Mouse (Mus musculus): Measurements from ENCODE around the gene Ctnna3. TPM values are rescaled to one million over a fixed set of nuclear protein-coding genes. Genes with fewer than 3 reads are reported as not detected.
"Not testable (repeated sequence)": the region's sequence is repeated elsewhere in the genome, so short reads cannot be mapped to it uniquely, and the experiment has no call there.

Gene Ctnna3
- polyA plus RNA-seq, 1 experiment from 2014 or later = 0.39 TPM

- Histone ChIP-seq H3K4me1 (ENCODE audit: insufficient read depth) (no peaks in the 10 kb centered on the region), H3K36me3 (ENCODE audit: insufficient read depth) (no peaks in the 10 kb centered on the region), H3K27me3 (ENCODE audit: insufficient read depth, low read length) (no peaks in the 10 kb centered on the region), H3K4me3 (ENCODE audit: low read depth, low read length) (no peak overlapping the region), H3K27ac (ENCODE audit: low read depth) (no peak overlapping the region), H3K9ac (no peak overlapping the region), H3K4me2 (no peak overlapping the region), H3K9me3 (ENCODE audit: low read depth, low read length) (no peaks in the 10 kb centered on the region)
- WGBS = 64% methylated on average over 4 of the region's 4 CpGs
- no peak for ATAC-seq (ENCODE audit: insufficient read depth)
- no peak for TF ChIP-seq CTCF (IDR thresholded peaks at IDR 0.05; ENCODE audit: low read depth)
- DNase-seq = no peak
Observed at GRCm38 (mm10) chr10:64342702-64343379, 912.9 kb downstream of the Ctnna3 start.

- no peak overlapping the region for H3K9ac ChIP-seq
- H3K9me3 ChIP-seq (ENCODE audit: low read depth, low read length) = no peaks in the 10 kb centered on the region
- H3K36me3 ChIP-seq (ENCODE audit: insufficient read depth) = no peaks in the 10 kb centered on the region
- no peak overlapping the region for H3K27ac ChIP-seq (ENCODE audit: low read depth)
- 63% methylated on average over 3 of the region's 3 CpGs for WGBS
- TF ChIP-seq CTCF (IDR thresholded peaks at IDR 0.05; ENCODE audit: low read depth) = no peak
- no peaks in the 10 kb centered on the region for H3K27me3 ChIP-seq (ENCODE audit: insufficient read depth, low read length)
- no peak overlapping the region for H3K4me3 ChIP-seq (ENCODE audit: low read depth, low read length)
- H3K4me2 ChIP-seq = no peak overlapping the region
- DNase-seq (peak; percentile 32), ATAC-seq (ENCODE audit: insufficient read depth) (no peak)
- no peaks in the 10 kb centered on the region for H3K4me1 ChIP-seq (ENCODE audit: insufficient read depth)
Observed at GRCm38 (mm10) chr10:64373288-64373687, 943.4 kb downstream of the Ctnna3 start.

DNA sequence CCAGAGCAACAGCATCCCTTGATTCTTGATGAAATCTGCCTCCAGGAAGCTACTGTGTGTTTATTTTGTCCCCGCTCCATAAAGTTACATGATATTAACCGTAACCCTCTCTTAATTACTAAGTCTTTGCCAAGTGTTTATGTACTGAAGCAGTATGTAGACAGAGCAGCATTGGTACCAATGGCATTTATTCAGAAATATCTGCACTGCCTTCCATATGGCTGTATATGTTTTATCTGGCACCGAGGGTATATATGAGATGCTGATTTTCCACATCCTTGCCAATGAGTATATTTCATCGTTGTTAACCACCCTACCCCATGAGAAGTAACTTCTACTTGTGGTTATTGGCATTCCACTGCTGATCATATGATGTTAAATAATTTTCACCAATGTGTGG lies 947.9 kb downstream of the Ctnna3 start:
- Histone ChIP-seq H3K4me3 (ENCODE audit: low read depth, low read length) (no peak overlapping the region), H3K4me1 (ENCODE audit: insufficient read depth) (no peaks in the 10 kb centered on the region), H3K9ac (no peak overlapping the region), H3K36me3 (ENCODE audit: insufficient read depth) (no peaks in the 10 kb centered on the region), H3K27me3 (ENCODE audit: insufficient read depth, low read length) (no peaks in the 10 kb centered on the region), H3K4me2 (no peak overlapping the region), H3K27ac (ENCODE audit: low read depth) (no peak overlapping the region), H3K9me3 (ENCODE audit: low read depth, low read length) (no peaks in the 10 kb centered on the region)
- 77% methylated on average over 4 of the region's 4 CpGs for whole genome bisulfite sequencing
- TF ChIP-seq CTCF (IDR thresholded peaks at IDR 0.05; ENCODE audit: low read depth) = no peak
- no peak for DNase-seq
- ATAC-seq (ENCODE audit: insufficient read depth) = no peak

DNA sequence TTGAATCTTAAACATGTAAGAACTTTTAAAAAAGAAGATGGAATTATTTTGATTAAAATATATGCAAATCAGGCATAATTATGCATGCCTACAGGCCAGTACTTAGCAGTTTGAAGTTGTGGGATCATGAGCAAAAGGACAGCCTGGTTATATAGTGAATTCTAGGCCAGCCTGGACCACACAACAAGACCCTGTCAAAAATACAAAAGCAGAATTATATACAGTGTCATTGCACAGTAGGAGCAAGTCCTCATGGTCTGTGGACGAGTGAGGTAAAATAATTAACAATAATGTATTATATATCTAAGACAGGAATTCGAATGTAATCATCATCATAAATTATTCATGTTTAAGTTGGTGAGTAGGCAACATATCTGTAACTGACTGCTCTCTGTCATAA lies 966.7 kb downstream of the Ctnna3 start:
- Histone ChIP-seq H3K9ac (no peak overlapping the region), H3K27me3 (ENCODE audit: insufficient read depth, low read length) (no peaks in the 10 kb centered on the region), H3K4me2 (no peak overlapping the region), H3K36me3 (ENCODE audit: insufficient read depth) (no peaks in the 10 kb centered on the region), H3K27ac (ENCODE audit: low read depth) (no peak overlapping the region), H3K4me3 (ENCODE audit: low read depth, low read length) (no peak overlapping the region), H3K9me3 (ENCODE audit: low read depth, low read length) (no peaks in the 10 kb centered on the region), H3K4me1 (ENCODE audit: insufficient read depth) (no peaks in the 10 kb centered on the region)
- 39% methylated on average over 2 of the region's 2 CpGs for WGBS
- ATAC-seq (ENCODE audit: insufficient read depth) (no peak), DNase-seq (no peak)
- TF ChIP-seq CTCF (IDR thresholded peaks at IDR 0.05; ENCODE audit: low read depth) = no peak

- H3K27ac ChIP-seq (ENCODE audit: low read depth); H3K27me3 ChIP-seq (ENCODE audit: insufficient read depth, low read length); H3K9ac ChIP-seq; H3K9me3 ChIP-seq (ENCODE audit: low read depth, low read length); ATAC-seq (ENCODE audit: insufficient read depth); H3K36me3 ChIP-seq (ENCODE audit: insufficient read depth); H3K4me3 ChIP-seq (ENCODE audit: low read depth, low read length); H3K4me1 ChIP-seq (ENCODE audit: insufficient read depth); H3K4me2 ChIP-seq: not testable (repeated sequence)
- DNase-seq = peak; percentile 83
- whole genome bisulfite sequencing = 11% methylated on average over 1 of the region's 1 CpGs
Observed at GRCm38 (mm10) chr10:64418396-64418795, 988.5 kb downstream of the Ctnna3 start.

DNA sequence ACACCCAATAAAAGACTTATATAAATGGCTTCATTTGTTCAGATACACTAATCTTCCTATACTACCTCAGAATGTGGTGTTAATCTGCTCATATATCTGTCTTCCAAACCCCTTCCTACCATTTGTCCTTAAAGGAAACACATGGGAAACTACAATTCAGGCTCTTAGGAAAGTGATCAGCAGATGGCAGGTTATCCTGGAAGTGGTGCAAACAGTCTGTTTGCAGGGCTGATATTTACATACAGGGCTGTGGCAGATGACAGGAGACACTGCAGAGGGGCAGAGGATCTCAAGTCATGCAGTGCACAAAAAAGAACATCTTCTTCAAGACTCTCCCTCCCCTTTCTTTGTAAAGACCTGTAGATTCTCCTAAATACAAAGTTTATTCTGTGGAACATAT lies 1008.8 kb downstream of the Ctnna3 start:
- no peaks in the 10 kb centered on the region for H3K9me3 ChIP-seq (ENCODE audit: low read depth, low read length)
- TF ChIP-seq CTCF (IDR thresholded peaks at IDR 0.05; ENCODE audit: low read depth) = no peak
- no peaks in the 10 kb centered on the region for H3K4me1 ChIP-seq (ENCODE audit: insufficient read depth)
- no peaks in the 10 kb centered on the region for H3K27me3 ChIP-seq (ENCODE audit: insufficient read depth, low read length)
- H3K4me3 ChIP-seq (ENCODE audit: low read depth, low read length) = no peak overlapping the region
- H3K4me2 ChIP-seq = no peak overlapping the region
- H3K36me3 ChIP-seq (ENCODE audit: insufficient read depth) = no peaks in the 10 kb centered on the region
- H3K27ac ChIP-seq (ENCODE audit: low read depth) = no peak overlapping the region
- H3K9ac ChIP-seq = no peak overlapping the region
- DNase-seq (no peak), ATAC-seq (ENCODE audit: insufficient read depth) (no peak)

GRCm38 (mm10) chr10:64448624-64449023 lies 1018.7 kb downstream of the Ctnna3 start:
- no peaks in the 10 kb centered on the region for H3K36me3 ChIP-seq (ENCODE audit: insufficient read depth)
- no peaks in the 10 kb centered on the region for H3K27me3 ChIP-seq (ENCODE audit: insufficient read depth, low read length)
- no peak overlapping the region for H3K27ac ChIP-seq (ENCODE audit: low read depth)
- no peak for TF ChIP-seq CTCF (IDR thresholded peaks at IDR 0.05; ENCODE audit: low read depth)
- no peak overlapping the region for H3K4me2 ChIP-seq
- DNase-seq (no peak), ATAC-seq (ENCODE audit: insufficient read depth) (no peak)
- no peak overlapping the region for H3K4me3 ChIP-seq (ENCODE audit: low read depth, low read length)
- no peak overlapping the region for H3K9ac ChIP-seq
- WGBS = 72% methylated on average over 2 of the region's 2 CpGs
- H3K4me1 ChIP-seq (ENCODE audit: insufficient read depth) = no peaks in the 10 kb centered on the region
- no peaks in the 10 kb centered on the region for H3K9me3 ChIP-seq (ENCODE audit: low read depth, low read length)

GRCm38 (mm10) chr10:64483281-64483680 lies 1053.4 kb downstream of the Ctnna3 start:
- no peak for DNase-seq
- Histone ChIP-seq H3K4me3 (ENCODE audit: low read depth, low read length) (no peak overlapping the region), H3K27me3 (ENCODE audit: insufficient read depth, low read length) (no peaks in the 10 kb centered on the region), H3K27ac (ENCODE audit: low read depth) (no peak overlapping the region), H3K36me3 (ENCODE audit: insufficient read depth) (no peaks in the 10 kb centered on the region), H3K4me2 (no peak overlapping the region), H3K4me1 (ENCODE audit: insufficient read depth) (no peaks in the 10 kb centered on the region), H3K9ac (no peak overlapping the region), H3K9me3 (ENCODE audit: low read depth, low read length) (no peaks in the 10 kb centered on the region)
- no peak for ATAC-seq (ENCODE audit: insufficient read depth)
- no peak for TF ChIP-seq CTCF (IDR thresholded peaks at IDR 0.05; ENCODE audit: low read depth)
- 60% methylated on average over 5 of the region's 5 CpGs for WGBS

Measured in lung, embryonic 14.5 days (tissue).